Mouse (Mus musculus) lung, embryonic 14.5 days (tissue): ENCODE data around the gene Dmrta1. TPM values are rescaled to one million over a fixed set of nuclear protein-coding genes. Genes with fewer than 3 reads are reported as not detected.

Experiments used
- ATAC-seq: fragments of 200-750 bp; cut with Nextera tagmentation; 2 replicates; pipeline ENCODE4 v1.8.0; 2017; ENCODE audit warnings: mild to moderate bottlenecking, moderate TSS enrichment, moderate library complexity; ENCODE audit not compliant: insufficient read depth
- DNase-seq: peaks from one replicate; pipeline ENCODE4 v3.0.0-alpha.2; 2015
- H3K27ac ChIP-seq: fragments of 300-500 bp; sonication (generic); 2 replicates; pipeline ENCODE4 v1.5.1; 2014; ENCODE audit warnings: low read depth, mild to moderate bottlenecking, moderate library complexity
- H3K27me3 ChIP-seq: fragments of 300-500 bp; sonication (generic); 2 replicates; pipeline ENCODE4 v1.6.1; 2014; ENCODE audit warnings: low read length, control low read depth; ENCODE audit not compliant: insufficient read depth
- H3K36me3 ChIP-seq: fragments of 300-500 bp; sonication (generic); 2 replicates; pipeline ENCODE4 v1.6.1; 2014; ENCODE audit warnings: control low read depth; ENCODE audit not compliant: insufficient read depth
- H3K4me1 ChIP-seq: fragments of 300-500 bp; sonication (generic); 2 replicates; pipeline ENCODE4 v1.6.1; 2014; ENCODE audit warnings: antibody characterized with exemption, control low read depth; ENCODE audit not compliant: insufficient read depth
- H3K4me2 ChIP-seq: fragments of 300-500 bp; sonication (generic); 2 replicates; pipeline ENCODE4 v1.6.1; 2014; ENCODE audit warnings: mild to moderate bottlenecking
- H3K4me3 ChIP-seq: fragments of 300-500 bp; sonication (generic); 2 replicates; pipeline ENCODE4 v1.5.1; 2014; ENCODE audit warnings: low read depth, low read length
- H3K9ac ChIP-seq: fragments of 300-500 bp; sonication (generic); 2 replicates; pipeline ENCODE4 v1.6.1; 2014
- H3K9me3 ChIP-seq: fragments of 300-500 bp; sonication (generic); 2 replicates; pipeline ENCODE4 v1.6.1; 2016; ENCODE audit warnings: low read depth, low read length, control low read depth
- CTCF ChIP-seq: IDR thresholded peaks from 2 replicates; pipeline ENCODE4 v1.5.1; 2016; ENCODE audit warnings: antibody characterized with exemption, low read depth
- WGBS: fragments of 180-500 bp; shearing (Covaris S2); extraction: QIAGEN DNeasy Blood & Tissue Kit; methylation state at CpG from one replicate; pipeline ENCODE4 v1.1.7; 2014; 5-methylcytosine and 5-hydroxymethylcytosine counted together
- polyA plus RNA-seq: library from polyadenylated mRNA; unstranded; fragments of >200 nt; fragmentation: Nextera tagmentation; extraction: Ambion mirVana; gene quantifications from 2 replicates; pipeline ENCODE4 v1.2.1, GENCODE M21; 2014

Gene Dmrta1
- polyA plus RNA-seq, result not detected in 2 replicates

DNA sequence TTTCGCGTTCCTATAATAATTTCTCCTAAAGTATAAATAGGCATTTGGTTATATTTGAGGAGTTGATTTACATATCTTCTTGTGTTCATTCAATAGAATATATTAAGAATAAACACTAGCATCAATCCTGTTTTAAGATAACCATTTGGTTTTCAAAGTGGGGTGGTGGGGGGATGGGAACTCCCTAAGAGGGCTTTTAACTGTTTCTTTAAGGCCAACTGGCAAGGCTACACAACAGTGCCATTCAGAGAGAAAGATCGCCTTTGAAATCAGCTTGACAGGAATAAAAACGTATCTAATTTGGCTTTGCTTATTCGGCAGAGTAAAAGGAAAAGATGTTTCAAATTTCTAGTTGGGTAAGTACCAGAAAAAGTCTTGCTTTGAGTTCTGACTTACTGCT lies at the start of gene Dmrta1:
TSS of gene Dmrta1 (plus strand) at position 242 of the 400 bp plus-strand sequence.
- Histone ChIP-seq H3K4me1 (no peaks in the 10 kb centered on the region), H3K4me3 (no peak within 1 kb of the TSS), H3K36me3 (no peaks in the 10 kb centered on the region), H3K27ac (no peak within 1 kb of the TSS), H3K9me3 (no peaks in the 10 kb centered on the region), H3K4me2 (no peak within 1 kb of the TSS), H3K9ac (no peak within 1 kb of the TSS), H3K27me3 (no peaks in the 10 kb centered on the region)
- WGBS, result 54% methylated on average over 5 of the region's 5 CpGs
- TF ChIP-seq CTCF, result no peak
- ATAC-seq, result no peak
- DNase-seq, result no peak

DNA sequence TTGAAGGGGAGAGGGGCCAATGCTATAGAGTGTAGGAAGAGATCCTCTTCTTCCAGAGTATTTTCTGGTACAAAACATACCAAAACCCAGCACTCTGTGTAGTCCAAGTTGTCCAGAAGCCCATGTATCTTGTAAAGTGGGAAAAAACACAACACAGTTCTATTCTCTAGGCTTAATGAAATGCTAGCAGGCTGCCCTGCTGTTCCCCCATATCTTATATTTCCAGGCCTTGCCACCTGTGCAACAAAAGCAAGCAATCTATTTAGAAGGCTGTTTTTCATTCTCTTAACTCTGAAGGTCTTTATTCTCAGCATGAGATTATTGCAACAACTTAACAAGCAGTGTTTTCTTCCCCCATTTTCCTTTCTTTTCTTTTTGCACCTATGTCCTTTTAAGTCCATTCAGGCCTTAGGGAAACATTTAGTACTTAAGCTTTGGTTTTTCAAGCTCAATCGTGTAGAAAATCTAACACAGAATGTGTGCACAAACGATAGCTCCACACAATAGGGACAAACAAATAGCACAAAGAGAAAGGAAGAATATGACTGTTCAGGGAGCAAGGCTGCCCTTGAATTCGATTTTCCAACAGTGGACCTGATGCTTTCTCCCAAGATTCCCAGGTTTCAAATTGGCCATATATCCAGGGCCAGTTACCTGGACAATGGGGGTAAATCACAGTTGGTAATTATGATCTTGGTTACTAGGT lies 48.7 kb upstream of the Dmrta1 start:
- 67% methylated on average over 3 of the region's 3 CpGs for WGBS
- no peaks in the 10 kb centered on the region for H3K4me1 ChIP-seq
- no peaks in the 10 kb centered on the region for H3K9me3 ChIP-seq
- H3K36me3 ChIP-seq, result no peaks in the 10 kb centered on the region
- no peaks in the 10 kb centered on the region for H3K27me3 ChIP-seq
- DNase-seq (no peak), ATAC-seq (no peak)
- no peak overlapping the region for H3K9ac ChIP-seq
- no peak for TF ChIP-seq CTCF
- H3K4me3 ChIP-seq, result no peak overlapping the region
- H3K27ac ChIP-seq, result no peak overlapping the region
- H3K4me2 ChIP-seq, result no peak overlapping the region

DNA sequence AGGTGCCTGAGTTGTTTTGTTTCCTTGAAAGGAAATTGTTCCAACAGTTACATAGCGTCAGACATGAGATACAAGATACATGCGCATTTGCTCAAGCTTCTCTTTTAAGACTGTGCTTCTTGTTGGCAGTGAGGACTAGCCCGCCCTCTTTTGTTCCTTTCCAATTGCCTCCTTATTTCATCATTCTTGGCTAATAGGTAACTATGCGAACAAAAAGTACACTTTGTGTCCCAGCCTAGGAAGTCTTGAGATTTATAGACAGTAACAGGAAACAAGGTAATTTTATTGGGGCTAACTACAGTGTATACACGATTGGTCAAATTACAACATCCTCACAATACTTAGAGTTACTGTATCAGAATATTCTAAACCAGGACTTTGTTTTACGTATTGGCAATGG lies 47.7 kb upstream of the Dmrta1 start:
- no peaks in the 10 kb centered on the region for H3K27me3 ChIP-seq
- H3K9ac ChIP-seq, result no peak overlapping the region
- H3K4me2 ChIP-seq, result no peak overlapping the region
- WGBS, result 79% methylated on average over 6 of the region's 6 CpGs
- no peak overlapping the region for H3K27ac ChIP-seq
- no peak for TF ChIP-seq CTCF
- H3K4me3 ChIP-seq, result no peak overlapping the region
- ATAC-seq (no peak), DNase-seq (no peak)
- no peaks in the 10 kb centered on the region for H3K4me1 ChIP-seq
- H3K9me3 ChIP-seq, result no peaks in the 10 kb centered on the region
- no peaks in the 10 kb centered on the region for H3K36me3 ChIP-seq

GRCm38 (mm10) chr4:89638651-89639050 lies 40.6 kb upstream of the Dmrta1 start:
- Histone ChIP-seq H3K27me3 (no peaks in the 10 kb centered on the region), H3K4me1 (no peaks in the 10 kb centered on the region), H3K27ac (no peak overlapping the region), H3K4me3 (no peak overlapping the region), H3K4me2 (no peak overlapping the region), H3K9ac (no peak overlapping the region), H3K36me3 (no peaks in the 10 kb centered on the region), H3K9me3 (no peaks in the 10 kb centered on the region)
- TF ChIP-seq CTCF, result no peak
- no peak for ATAC-seq
- DNase-seq, result no peak
- WGBS, result 33% methylated on average over 6 of the region's 6 CpGs

DNA sequence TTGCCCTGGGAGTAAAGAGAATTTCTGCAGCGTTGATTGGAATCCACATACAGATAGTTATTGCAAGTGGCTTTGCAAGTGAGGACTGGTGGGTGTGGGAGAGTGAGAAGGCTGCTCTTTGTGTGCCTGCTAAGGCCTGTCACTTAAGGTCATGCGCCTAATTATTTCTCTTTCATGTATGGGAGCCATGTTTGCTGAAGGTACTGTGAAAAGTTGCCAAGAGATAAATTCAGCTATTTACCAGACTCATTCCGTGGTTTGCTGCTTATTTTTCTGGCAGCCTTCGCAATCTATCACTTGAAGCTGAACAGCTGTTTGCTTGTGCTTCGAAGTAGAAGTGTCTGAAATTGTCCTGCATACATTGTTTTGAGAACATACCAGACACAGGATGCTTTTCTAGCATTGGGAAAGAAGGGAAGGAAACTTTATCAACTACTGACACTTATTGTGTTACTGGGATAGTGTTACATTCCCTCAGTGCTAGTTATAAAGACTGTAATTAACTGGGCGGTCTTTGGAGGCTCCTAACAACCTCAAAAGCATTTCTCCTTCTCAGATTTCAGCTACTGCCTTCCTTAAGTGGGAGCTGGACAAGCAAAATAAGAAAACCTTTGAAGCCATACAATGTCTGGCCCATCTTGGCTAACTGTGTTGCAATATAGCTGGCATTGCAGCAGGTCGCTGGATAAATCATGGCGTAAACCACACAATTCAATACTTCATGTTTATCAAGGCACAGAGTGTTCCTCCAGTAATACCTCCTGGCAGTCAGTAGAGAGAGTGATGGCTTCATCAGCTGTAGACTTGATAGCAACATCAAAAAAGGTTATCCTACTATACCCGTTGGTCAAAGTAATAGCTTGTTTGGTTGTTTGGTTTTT lies 34.8 kb upstream of the Dmrta1 start:
- Histone ChIP-seq H3K27ac (no peak overlapping the region), H3K9me3 (no peaks in the 10 kb centered on the region), H3K4me1 (no peaks in the 10 kb centered on the region), H3K27me3 (no peaks in the 10 kb centered on the region), H3K36me3 (no peaks in the 10 kb centered on the region), H3K4me2 (no peak overlapping the region), H3K9ac (no peak overlapping the region), H3K4me3 (no peak overlapping the region)
- WGBS, result 39% methylated on average over 9 of the region's 9 CpGs
- ATAC-seq (peak; percentile 91), DNase-seq (peak; percentile 77)
- TF ChIP-seq CTCF, result no peak

- Histone ChIP-seq H3K27me3 (no peaks in the 10 kb centered on the region), H3K9ac (no peak overlapping the region), H3K4me3 (no peak overlapping the region), H3K4me1 (no peaks in the 10 kb centered on the region), H3K9me3 (no peaks in the 10 kb centered on the region), H3K4me2 (no peak overlapping the region), H3K36me3 (no peaks in the 10 kb centered on the region), H3K27ac (no peak overlapping the region)
- DNase-seq, result no peak
- no peak for ATAC-seq
- WGBS, result 80% methylated on average over 20 of the region's 20 CpGs
- no peak for TF ChIP-seq CTCF
Measured at GRCm38 (mm10) chr4:89650352-89651311, 28.6 kb upstream of the Dmrta1 start.
